Mouse (Mus musculus): Measurements from ENCODE around the gene Uaca. TPM values are rescaled to one million over a fixed set of nuclear protein-coding genes. Genes with fewer than 3 reads are reported as not detected.
"Not testable (repeated sequence)": the region's sequence is repeated elsewhere in the genome, so short reads cannot be mapped to it uniquely, and the experiment has no call there.

The Uaca gene
- total RNA-seq, 2 experiments from 2014 or later: 0.76 to 2.1 TPM

GRCm38 (mm10) chr9:60787517-60788110, 6.7 kb upstream of the Uaca start:
- no peak for ATAC-seq (replicated peaks; ENCODE audit: low FRiP score, poor library complexity, severe bottlenecking)

DNA sequence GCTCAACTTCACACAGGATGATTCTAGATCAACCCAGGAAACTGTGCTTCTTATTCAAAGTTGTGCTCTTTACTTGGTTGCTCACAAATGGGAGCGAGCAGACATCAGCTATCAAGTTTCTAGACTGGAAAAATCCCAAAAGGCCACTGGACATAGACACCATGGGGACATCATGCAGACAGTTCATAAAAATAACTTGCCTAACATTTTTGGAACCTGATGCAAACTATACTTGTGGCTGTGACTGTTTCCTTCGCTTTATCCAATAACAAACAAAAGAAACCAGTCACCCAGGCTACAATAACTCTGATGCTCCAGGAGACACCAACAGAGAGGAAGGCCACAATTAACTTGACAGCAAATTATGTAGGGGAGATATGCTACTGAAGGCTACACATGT, 4.1 kb upstream of the Uaca start:
- no peak for ATAC-seq (replicated peaks; ENCODE audit: low FRiP score, poor library complexity, severe bottlenecking)

DNA sequence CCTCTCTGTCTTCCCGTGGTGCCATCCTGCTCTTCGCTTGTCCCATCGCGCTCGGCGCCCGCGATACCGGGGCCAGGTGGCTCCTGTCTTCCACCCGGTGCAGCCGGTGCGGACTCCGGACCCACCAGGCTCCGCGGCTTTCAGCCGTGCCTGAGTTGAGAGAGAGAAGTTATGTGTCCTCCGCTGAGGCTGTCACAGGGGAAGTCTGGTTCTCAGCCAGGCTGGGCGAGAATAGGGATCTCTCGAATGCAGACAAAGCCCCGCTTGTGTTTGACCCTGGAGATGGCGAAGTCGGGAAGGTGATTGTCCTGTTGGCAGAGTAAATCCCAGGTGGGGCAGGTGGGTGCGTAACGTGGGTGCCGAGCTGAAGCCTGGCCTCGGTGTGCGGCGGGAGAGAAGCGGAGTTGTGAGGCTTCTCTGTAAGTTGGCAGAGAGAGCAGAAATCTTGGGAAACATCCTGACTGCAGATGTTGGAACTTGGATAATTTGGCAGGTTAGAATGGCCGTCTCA, 554 bp downstream of the Uaca start:
- ATAC-seq (replicated peaks; ENCODE audit: low FRiP score, poor library complexity, severe bottlenecking): no peak

GRCm38 (mm10) chr9:60796076-60796475, 1.7 kb downstream of the Uaca start:
- no peak for ATAC-seq (replicated peaks; ENCODE audit: low FRiP score, poor library complexity, severe bottlenecking)

DNA sequence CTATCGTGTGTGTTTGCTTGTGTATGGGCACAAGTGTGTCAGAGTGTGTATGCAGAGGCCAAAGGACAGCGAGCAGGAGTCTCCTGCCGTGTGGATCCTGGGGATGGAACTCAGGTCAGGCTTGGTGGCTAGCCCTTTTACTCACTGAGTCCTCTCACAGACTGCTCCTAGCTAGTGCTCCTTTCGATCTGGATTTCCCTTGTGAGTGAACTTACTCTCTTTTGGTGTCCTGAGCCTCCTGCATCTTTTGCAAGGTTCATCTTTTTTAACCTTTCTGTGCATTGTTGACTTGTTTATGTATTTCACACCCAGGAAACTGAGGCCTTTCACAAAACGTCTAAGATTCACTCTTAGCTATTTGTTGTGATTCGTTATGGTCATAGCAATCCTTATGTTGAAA, 2.8 kb downstream of the Uaca start:
- ATAC-seq (replicated peaks; ENCODE audit: low FRiP score, poor library complexity, severe bottlenecking): no peak

DNA sequence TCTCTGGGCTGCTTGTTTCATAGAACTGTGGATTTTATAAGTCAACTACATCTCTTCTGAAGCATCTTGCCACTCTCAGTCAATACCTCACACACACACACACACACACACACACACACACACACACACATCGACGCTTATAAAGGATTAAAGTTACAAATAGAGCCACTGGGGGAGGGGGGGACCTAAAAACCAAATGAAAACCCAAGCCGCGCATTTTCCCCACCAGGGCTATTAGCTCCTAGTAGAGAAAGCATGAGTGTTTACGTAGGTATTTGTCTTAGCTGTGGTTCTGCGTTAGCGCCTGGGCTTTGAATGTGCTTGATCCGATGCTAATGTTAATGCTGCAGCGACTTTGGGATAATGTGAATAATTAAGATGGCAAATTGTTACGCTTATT, 4.7 kb downstream of the Uaca start:
- ATAC-seq (replicated peaks; ENCODE audit: low FRiP score, poor library complexity, severe bottlenecking): no peak

GRCm38 (mm10) chr9:60800663-60801382, 6.5 kb downstream of the Uaca start:
- ATAC-seq (replicated peaks; ENCODE audit: low FRiP score, poor library complexity, severe bottlenecking): no peak

DNA sequence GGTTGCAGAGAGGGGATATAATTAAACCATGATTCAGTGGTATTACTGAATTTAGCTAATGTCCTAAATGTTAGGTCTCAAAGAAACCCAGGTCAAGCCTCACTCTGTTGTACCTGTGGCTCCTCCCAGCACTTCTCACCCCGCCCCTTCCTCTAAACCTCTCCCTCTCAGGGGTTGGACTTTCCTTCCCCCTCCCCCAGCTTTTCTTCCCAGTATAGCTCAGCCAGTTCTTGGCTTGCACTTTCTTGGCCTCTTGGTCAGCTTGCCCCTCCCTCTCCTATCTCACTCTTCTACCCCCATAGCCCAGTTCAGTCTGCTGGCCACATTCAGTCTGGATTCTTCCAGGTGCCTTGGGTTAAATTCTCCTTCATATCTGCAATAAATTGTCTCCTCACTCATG, 7.4 kb downstream of the Uaca start:
- ATAC-seq (replicated peaks; ENCODE audit: low FRiP score, poor library complexity, severe bottlenecking): no peak

GRCm38 (mm10) chr9:60802341-60802740, 8.0 kb downstream of the Uaca start:
- ATAC-seq (replicated peaks; ENCODE audit: low FRiP score, poor library complexity, severe bottlenecking): no peak

DNA sequence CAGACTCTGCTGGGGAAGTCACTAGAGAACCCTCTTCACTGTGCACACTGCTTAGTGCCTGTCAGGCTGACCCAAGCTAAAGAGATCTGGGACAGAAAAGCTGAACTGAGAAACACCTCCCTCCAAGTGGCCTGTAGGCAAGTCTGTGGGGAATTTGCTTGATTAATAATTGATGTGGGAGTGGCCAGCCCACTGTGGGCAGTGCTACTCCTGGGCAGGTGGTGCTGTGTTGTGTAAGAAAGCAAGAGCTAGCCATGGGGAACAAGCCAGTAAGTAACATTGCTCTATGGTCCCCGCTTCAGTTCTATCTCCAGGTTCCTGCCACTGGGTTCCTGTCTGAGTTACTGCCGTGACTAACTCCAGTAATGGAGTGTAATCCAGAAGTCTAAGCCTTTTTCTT, 11.7 kb downstream of the Uaca start:
- no peak for ATAC-seq (replicated peaks; ENCODE audit: low FRiP score, poor library complexity, severe bottlenecking)

DNA sequence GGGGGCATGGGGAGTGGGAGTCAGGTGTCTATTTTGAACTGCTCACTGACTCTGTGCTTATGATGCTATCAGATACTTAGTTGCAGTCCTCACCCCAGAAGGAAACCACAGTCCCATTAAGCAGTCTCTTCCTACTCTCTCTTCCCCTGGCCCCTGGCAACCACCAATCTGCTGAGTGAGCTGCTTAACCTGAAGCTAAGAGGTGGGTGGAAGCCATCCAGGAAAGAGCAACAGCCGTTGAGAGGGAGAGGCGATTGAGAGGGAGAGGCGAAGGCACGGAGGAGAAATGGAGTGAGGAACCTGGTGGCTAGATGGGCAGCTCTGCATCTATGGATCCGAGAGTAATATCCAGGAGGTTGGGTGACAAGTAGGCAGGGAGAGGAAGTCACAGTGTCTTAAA, 13.7 kb downstream of the Uaca start:
- no peak for ATAC-seq (replicated peaks; ENCODE audit: low FRiP score, poor library complexity, severe bottlenecking)

DNA sequence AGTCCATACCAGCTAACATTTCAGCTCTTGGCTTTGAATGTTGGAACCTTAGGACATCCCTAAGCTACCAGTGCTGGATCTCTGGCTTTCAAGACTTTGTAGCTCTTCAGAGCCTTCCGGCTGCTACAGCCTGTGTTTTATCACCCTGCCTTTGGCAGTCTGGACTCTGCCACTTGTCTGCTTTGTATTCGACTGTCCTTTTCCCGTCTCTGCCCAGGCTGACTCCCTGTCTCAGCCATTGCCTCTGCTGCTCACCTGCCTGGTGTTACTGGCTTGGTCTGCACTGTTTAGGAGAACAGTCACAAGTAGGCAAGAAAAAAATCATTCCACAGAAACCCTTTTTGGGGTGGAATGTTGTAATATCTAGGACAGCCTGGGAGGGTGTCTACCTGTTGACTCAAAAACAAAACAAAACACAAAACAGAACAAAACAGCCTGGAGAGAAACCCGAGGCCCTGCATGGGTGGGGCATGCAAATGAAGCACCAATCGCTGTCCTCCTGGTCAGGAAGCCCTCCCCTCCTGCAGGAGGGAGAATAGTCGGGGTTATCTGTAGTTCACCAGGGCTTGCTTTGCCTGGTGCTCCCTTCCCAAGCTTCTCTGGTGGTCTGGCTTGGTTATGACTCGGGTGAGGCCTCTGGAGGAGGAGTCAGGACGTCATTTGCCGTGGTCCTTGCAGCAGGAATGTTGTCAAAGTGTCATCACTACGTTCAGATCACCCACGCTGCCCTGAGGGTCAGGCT, 19.0 kb downstream of the Uaca start:
- no peak for ATAC-seq (replicated peaks; ENCODE audit: low FRiP score, poor library complexity, severe bottlenecking)

DNA sequence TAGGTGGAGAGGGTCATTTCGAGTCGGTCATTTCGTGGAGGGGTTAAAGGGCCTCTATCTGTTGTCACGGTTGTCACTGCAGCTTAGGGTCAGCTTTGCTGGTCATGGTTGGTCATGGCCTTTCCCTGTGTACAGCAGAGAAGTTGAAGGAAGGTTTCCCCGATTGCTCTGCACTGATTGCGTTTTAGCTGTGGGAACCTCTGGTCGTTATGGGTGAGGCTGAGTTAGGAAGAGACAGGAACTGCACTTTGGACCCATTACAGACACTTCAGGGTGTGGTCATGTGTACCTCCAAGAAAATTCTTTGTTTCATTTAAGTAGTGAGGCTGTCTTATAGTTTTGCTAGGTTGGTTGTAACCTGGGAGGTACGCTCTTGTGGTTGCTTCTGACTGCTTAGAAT, 21.2 kb downstream of the Uaca start:
- no peak for ATAC-seq (replicated peaks; ENCODE audit: low FRiP score, poor library complexity, severe bottlenecking)

DNA sequence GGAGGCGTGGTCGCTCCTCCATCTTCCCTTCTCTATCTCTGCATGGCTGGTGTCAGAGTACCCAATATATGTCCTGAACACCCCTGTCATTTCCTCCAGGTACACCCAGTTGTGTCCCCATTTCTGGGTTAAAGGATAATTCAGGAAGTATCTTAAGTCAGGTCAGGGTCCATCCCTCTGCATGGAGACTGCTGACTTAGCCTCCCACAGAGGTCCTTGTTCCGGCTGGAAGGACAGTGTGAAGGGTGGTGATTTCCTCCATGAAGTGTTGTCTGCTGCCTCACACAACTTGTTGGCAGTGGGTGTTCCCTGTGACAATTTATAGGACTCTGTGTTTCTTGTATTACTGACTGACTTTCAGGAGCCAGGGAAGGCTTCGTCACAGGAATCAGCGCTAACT, 23.2 kb downstream of the Uaca start:
- no peak for ATAC-seq (replicated peaks; ENCODE audit: low FRiP score, poor library complexity, severe bottlenecking)

GRCm38 (mm10) chr9:60818582-60818981, 24.2 kb downstream of the Uaca start:
- ATAC-seq (replicated peaks; ENCODE audit: low FRiP score, poor library complexity, severe bottlenecking): not testable (repeated sequence)

DNA sequence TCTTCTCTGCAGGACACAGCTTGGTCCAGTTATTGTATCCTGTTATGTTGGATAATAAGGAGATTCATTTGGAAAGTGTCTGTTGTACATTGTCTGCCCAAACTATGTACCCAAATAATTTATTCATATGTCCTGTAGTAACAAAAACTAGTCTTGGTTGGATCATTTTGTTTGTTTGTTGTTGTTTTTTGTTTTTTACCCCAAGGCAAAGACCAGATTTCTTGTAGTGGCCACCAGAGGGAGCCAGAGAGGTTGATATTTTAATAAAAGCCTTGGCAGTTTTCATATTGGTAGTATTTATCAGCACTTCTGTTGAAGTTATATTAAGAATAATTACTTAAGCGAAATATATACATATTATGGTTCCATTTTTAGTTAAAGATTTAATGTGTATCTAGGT, 25.0 kb downstream of the Uaca start:
- ATAC-seq (replicated peaks; ENCODE audit: low FRiP score, poor library complexity, severe bottlenecking): no peak

- ATAC-seq (replicated peaks; ENCODE audit: low FRiP score, poor library complexity, severe bottlenecking): no peak
Measured at GRCm38 (mm10) chr9:60821501-60821900, 27.2 kb downstream of the Uaca start.

GRCm38 (mm10) chr9:60822681-60823080, 28.3 kb downstream of the Uaca start:
- ATAC-seq (replicated peaks; ENCODE audit: low FRiP score, poor library complexity, severe bottlenecking): no peak

GRCm38 (mm10) chr9:60825506-60825905, 31.2 kb downstream of the Uaca start:
- no peak for ATAC-seq (replicated peaks; ENCODE audit: low FRiP score, poor library complexity, severe bottlenecking)

GRCm38 (mm10) chr9:60826759-60827158, 32.4 kb downstream of the Uaca start:
- ATAC-seq (replicated peaks; ENCODE audit: low FRiP score, poor library complexity, severe bottlenecking): no peak

DNA sequence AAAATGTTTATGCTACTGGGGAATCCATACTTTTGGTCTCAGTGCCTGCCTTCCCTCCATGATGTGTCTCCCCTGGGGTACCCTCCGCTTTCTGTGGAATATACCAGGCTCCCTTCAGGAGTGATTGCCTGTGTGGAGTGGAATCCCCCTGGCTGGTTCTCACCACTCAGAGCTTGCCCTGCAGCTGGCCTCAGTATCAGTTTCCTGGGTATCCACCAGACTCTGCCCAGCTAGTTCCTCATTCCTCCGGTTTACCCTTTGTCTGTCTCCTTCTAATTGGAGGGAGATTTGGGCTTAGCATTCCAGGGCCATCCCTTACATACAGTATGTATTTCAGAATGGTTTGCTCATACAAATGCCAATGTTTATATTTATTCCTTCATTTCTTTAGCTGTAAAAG, 33.9 kb downstream of the Uaca start:
- ATAC-seq (replicated peaks; ENCODE audit: low FRiP score, poor library complexity, severe bottlenecking): no peak

Data from erythroid progenitor cell, adult 5-6 weeks (primary cell).